Mouse (Mus musculus) spleen, adult 2 months (tissue): ENCODE results near the gene Scfd2.

ENCODE experiments used
- CTCF ChIP-seq: fragments of 200-500 bp; IDR thresholded peaks from 2 replicates; pipeline ENCODE4 v1.5.1; 2011; ENCODE audit warnings: mild to moderate bottlenecking, inconsistent platforms; ENCODE audit not compliant: insufficient read depth, insufficient read length, insufficient replicate concordance; ENCODE audit errors: extremely low read depth
- POLR2A ChIP-seq: fragments of 200-500 bp; IDR thresholded peaks from 2 replicates; pipeline ENCODE4 v1.6.1; 2011; ENCODE audit warnings: low read depth, low read length, inconsistent platforms

- TF ChIP-seq POLR2A (no peak), CTCF (no peak)
These were observed 375.7 kb downstream of the Scfd2 start for GRCm38 (mm10) chr5:74155860-74156351.
